Mouse (Mus musculus) neutrophil, adult 5-6 weeks (primary cell): ENCODE measurements around the gene Gadd45b. TPM values are rescaled to one million over a fixed set of nuclear protein-coding genes. Genes with fewer than 3 reads are reported as not detected.

Experiments used
- ATAC-seq: fragments of 151-379, 151-347 bp; 2 replicates; pipeline ENCODE4 v1.8.0; 2017; ENCODE audit warnings: mild to moderate bottlenecking, moderate TSS enrichment; ENCODE audit not compliant: insufficient number of reproducible peaks, poor library complexity, low FRiP score, severe bottlenecking; ENCODE audit errors: extremely low read depth
- total RNA-seq: library from RNA; stranded (forward); fragments of 200-1000 nt; gene quantifications from 2 replicates; pipeline ENCODE4 v1.2.3, GENCODE M21; 2017

The Gadd45b gene
- total RNA-seq, 1 experiment from 2014 or later: 63.2 TPM

GRCm38 (mm10) chr10:80932700-80933420, 3.0 kb downstream of the Gadd45b start:
- no peak for ATAC-seq

GRCm38 (mm10) chr10:80933421-80933979, 3.6 kb downstream of the Gadd45b start:
- ATAC-seq: peak; percentile 40

GRCm38 (mm10) chr10:80934136-80934985, 4.5 kb downstream of the Gadd45b start:
- no peak for ATAC-seq

- ATAC-seq: peak; percentile 41; the same call in 1 of the 2 replicates
Measured at GRCm38 (mm10) chr10:80935241-80935640, 5.4 kb downstream of the Gadd45b start.

GRCm38 (mm10) chr10:80935698-80936097, 5.8 kb downstream of the Gadd45b start:
- no peak for ATAC-seq

GRCm38 (mm10) chr10:80936135-80936809, 6.4 kb downstream of the Gadd45b start:
- ATAC-seq: no peak

GRCm38 (mm10) chr10:80936810-80937164, 6.9 kb downstream of the Gadd45b start:
- ATAC-seq: no peak

- no peak for ATAC-seq
Measured at GRCm38 (mm10) chr10:80937646-80938045, 7.8 kb downstream of the Gadd45b start.

GRCm38 (mm10) chr10:80938831-80939550, 9.1 kb downstream of the Gadd45b start:
- no peak for ATAC-seq

- peak; percentile 28 for ATAC-seq
Measured at GRCm38 (mm10) chr10:80939671-80940070, 9.8 kb downstream of the Gadd45b start.

- no peak for ATAC-seq
Measured at GRCm38 (mm10) chr10:80940320-80940987, 10.6 kb downstream of the Gadd45b start.

GRCm38 (mm10) chr10:80940988-80941347, 11.1 kb downstream of the Gadd45b start:
- no peak for ATAC-seq

GRCm38 (mm10) chr10:80942919-80943318, 13.0 kb downstream of the Gadd45b start:
- ATAC-seq: peak; percentile 24; the same call in 1 of the 2 replicates

GRCm38 (mm10) chr10:80943701-80944100, 13.8 kb downstream of the Gadd45b start:
- no peak for ATAC-seq

- ATAC-seq: no peak
Measured at GRCm38 (mm10) chr10:80944231-80944630, 14.4 kb downstream of the Gadd45b start.

- ATAC-seq: no peak
Measured at GRCm38 (mm10) chr10:80946684-80947437, 17.0 kb downstream of the Gadd45b start.

- no peak for ATAC-seq
Measured at GRCm38 (mm10) chr10:80947802-80948201, 17.9 kb downstream of the Gadd45b start.

GRCm38 (mm10) chr10:80948570-80948969, 18.7 kb downstream of the Gadd45b start:
- ATAC-seq: no peak
